Mouse (Mus musculus) embryonic fibroblast, embryonic 13.5 days (primary cell): ENCODE results near the gene Samd3. TPM values are rescaled to one million over a fixed set of nuclear protein-coding genes. Genes with fewer than 3 reads are reported as not detected.

Source experiments
- H3K27ac ChIP-seq: 2 replicates; pipeline ENCODE4 v1.5.1; 2012; ENCODE audit warnings: low read length, control low read depth, inconsistent platforms; ENCODE audit not compliant: insufficient read depth
- H3K4me1 ChIP-seq: 2 replicates; pipeline ENCODE4 v1.6.1; 2011; ENCODE audit warnings: low read length; ENCODE audit not compliant: control insufficient read depth, insufficient read depth
- H3K4me3 ChIP-seq: 2 replicates; pipeline ENCODE4 v1.5.1; 2011; ENCODE audit warnings: mild to moderate bottlenecking, control low read depth, low read length; ENCODE audit not compliant: insufficient read depth
- CTCF ChIP-seq: IDR thresholded peaks from 2 replicates; pipeline ENCODE4 v1.5.1; 2011; ENCODE audit warnings: mild to moderate bottlenecking, control low read depth, low read length, moderate library complexity, borderline replicate concordance; ENCODE audit not compliant: insufficient read depth
- POLR2A ChIP-seq: IDR thresholded peaks from 2 replicates; pipeline ENCODE4 v1.6.1; 2011; ENCODE audit warnings: low read depth, mild to moderate bottlenecking, control low read depth, low read length, moderate library complexity
- polyA plus RNA-seq: library from polyadenylated mRNA; stranded (reverse); fragments of >200 nt; gene quantifications from 2 replicates; pipeline ENCODE4 v1.2.4, GENCODE M21; 2011; ENCODE audit warnings: low read depth; ENCODE audit not compliant: missing spikeins, insufficient read length

Samd3 gene
- polyA plus RNA-seq, 1 experiment, result not detected

- Histone ChIP-seq H3K4me3 (no peak overlapping the region), H3K4me1 (no peaks in the 10 kb centered on the region), H3K27ac (no peak overlapping the region)
- TF ChIP-seq POLR2A (no peak), CTCF (no peak)
These were observed 68.1 kb downstream of the Samd3 start for GRCm38 (mm10) chr10:26297626-26298025.

GRCm38 (mm10) chr10:26302336-26302735, 72.8 kb downstream of the Samd3 start:
- TF ChIP-seq CTCF (no peak), POLR2A (no peak)
- no peak overlapping the region for H3K27ac ChIP-seq

GRCm38 (mm10) chr10:26303485-26303884, 74.0 kb downstream of the Samd3 start:
- TF ChIP-seq POLR2A (no peak), CTCF (no peak)
- no peak overlapping the region for H3K4me3 ChIP-seq
- no peaks in the 10 kb centered on the region for H3K4me1 ChIP-seq
- no peak overlapping the region for H3K27ac ChIP-seq

More at GRCm38 (mm10) chr10:26302336-26302735, 72.8 kb downstream of the Samd3 start:
- H3K4me1 ChIP-seq, result no peaks in the 10 kb centered on the region
- no peak overlapping the region for H3K4me3 ChIP-seq

GRCm38 (mm10) chr10:26314327-26314726, 84.8 kb downstream of the Samd3 start:
- H3K27ac ChIP-seq, result no peak overlapping the region
- H3K4me1 ChIP-seq, result no peaks in the 10 kb centered on the region
- TF ChIP-seq CTCF, result no peak
- no peak for TF ChIP-seq POLR2A

GRCm38 (mm10) chr10:26320679-26321078, 91.2 kb downstream of the Samd3 start:
- Histone ChIP-seq H3K27ac (no peak overlapping the region), H3K4me1 (no peaks in the 10 kb centered on the region), H3K4me3 (no peak overlapping the region)
- TF ChIP-seq POLR2A (no peak), CTCF (no peak)

More at GRCm38 (mm10) chr10:26314327-26314726, 84.8 kb downstream of the Samd3 start:
- no peak overlapping the region for H3K4me3 ChIP-seq

Other genes starting within 250 kb of the Samd3 start
- not detected in 2 replicates for gene Gm9767, start 151.5 kb upstream of the Samd3 start, polyA plus RNA-seq
- gene Tmem200a, start 150.7 kb upstream of the Samd3 start, polyA plus RNA-seq, result 9.8 and 29.3 TPM in 2 replicates
- 17.6 and 22.1 TPM in 2 replicates for gene L3mbtl3, start 146.3 kb downstream of the Samd3 start, polyA plus RNA-seq